Mouse (Mus musculus) embryo, embryonic 10 days (tissue): Measurements from ENCODE around the gene Olfr178.

Source experiments
- DNase-seq: peaks from one replicate; pipeline ENCODE4 v3.0.0-alpha.2; 2015; ENCODE audit warnings: low spot score

Gene Olfr178

DNA sequence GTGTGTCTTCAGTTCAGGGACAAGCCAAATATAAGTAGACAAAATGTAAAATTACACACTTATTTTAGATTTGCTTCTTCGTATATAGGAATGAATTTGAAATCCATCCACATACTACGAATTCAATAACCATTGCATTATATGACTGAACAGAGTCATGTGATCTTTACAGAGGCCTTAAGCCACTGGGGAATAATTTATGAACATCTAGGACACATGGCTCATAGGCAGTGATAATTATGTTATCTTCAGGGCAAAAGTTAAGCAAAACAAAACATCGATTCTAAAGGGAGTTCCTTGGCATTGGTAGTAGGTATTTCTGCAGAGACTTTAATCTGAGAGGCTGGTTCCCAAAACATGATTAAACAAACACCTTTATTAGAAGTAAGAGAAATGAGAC is at the start of gene Olfr178:
TSS of gene Olfr178 (minus strand) at position 101 of the 400 bp plus-strand sequence.
- DNase-seq: no peak

DNA sequence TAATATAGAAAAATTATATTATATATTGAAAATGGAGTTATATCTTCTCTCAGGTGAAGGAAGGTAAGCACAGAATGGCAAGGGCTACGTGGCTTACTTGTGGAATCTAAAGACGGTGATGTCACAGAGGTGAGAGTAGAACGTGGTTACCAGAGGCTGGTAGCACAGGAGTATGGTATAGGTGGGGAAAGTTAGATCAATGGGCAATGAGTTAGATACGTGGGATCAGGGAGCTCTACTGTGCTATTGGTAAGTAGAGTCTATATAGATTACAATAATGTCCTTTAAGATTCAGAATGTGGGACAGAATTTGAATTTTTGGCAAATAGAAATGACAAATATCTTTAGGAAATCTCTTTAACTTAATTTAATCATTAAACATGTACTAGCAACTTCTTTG is 37.4 kb upstream of the Olfr178 start, which contains the start of gene Olfr180:
TSS of gene Olfr180 (minus strand) at position 101 of the 400 bp plus-strand sequence.
- DNase-seq: no peak

DNA sequence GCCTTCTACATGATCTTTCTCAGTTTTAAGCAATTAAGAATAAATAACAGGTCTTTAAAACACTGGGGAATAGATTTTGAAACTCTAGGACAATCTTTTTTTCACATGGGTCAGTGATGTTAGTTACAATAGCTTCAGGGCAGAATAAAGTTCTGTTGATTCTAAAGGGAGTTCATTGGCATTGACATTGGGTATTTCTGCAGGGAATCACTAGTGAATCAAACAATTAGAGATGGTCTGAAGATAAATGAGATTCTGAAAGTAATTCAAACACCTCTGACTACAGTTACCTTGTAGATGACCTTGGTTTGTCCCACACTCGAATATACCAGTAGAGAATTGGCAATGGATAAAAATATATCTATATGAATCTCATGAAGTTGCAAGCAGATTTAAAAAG is 36.8 kb upstream of the Olfr178 start, which contains the start of gene Olfr181:
TSS of gene Olfr181 (minus strand) at position 101 of the 400 bp plus-strand sequence.
- no peak for DNase-seq

DNA sequence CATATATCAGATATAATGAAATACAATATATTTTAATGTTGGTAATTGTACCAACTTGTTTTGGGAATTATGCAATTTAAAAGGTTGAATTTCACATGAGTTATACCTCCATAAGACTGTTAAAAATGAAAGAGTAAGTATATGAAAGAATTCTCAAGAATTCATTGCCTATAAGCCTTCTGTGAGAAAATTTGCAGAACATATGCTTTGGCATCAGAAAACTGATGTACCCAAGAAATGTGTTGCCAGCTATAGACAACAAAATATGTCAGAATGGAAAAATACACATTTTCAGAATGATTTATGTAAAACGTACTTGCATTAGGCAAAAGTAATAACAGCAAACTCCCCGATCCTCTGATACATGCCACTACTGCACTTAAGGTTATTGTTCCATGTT is 7.4 kb downstream of the Olfr178 start:
- no peak for DNase-seq

DNA sequence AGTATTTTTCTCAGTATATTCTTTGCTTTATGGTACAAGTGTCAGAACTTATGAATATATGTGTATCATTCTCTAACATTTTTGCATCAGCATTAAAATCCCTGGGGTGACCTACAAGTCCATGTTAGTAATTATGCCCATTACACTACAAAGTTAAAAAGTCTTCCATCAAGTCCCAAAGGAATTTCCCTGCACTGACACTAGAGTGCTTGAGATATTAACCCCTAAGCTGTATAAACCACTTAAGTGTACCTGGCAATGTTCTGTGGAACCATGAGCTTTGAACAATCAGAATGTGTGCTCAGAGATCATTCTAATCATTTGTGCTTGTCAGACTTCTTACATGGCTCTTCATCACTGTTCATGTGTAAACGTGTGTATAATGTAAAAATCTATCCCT is 17.2 kb downstream of the Olfr178 start, which contains the start of gene Olfr177:
TSS of gene Olfr177 (minus strand) at position 101 of the 400 bp plus-strand sequence.
- no peak for DNase-seq

DNA sequence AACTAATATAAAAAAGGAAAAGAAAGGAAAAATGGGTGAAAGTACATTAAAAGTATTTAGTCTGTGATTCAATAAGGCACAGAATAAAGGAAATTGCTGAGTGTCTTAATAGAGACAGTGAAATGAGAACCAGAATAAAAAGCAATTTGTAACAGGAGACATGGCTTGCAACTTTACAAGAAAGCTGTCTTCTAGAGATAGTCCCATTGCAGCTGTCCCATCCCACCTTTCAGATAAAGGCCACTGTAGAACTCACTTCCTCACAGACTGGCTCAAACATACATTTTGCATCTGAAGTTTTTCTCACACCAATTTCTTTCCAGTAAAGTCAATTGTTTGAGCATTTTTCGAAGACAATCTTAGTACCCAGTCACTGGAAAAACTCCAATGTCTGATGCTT is 30.4 kb downstream of the Olfr178 start:
- no peak for DNase-seq

DNA sequence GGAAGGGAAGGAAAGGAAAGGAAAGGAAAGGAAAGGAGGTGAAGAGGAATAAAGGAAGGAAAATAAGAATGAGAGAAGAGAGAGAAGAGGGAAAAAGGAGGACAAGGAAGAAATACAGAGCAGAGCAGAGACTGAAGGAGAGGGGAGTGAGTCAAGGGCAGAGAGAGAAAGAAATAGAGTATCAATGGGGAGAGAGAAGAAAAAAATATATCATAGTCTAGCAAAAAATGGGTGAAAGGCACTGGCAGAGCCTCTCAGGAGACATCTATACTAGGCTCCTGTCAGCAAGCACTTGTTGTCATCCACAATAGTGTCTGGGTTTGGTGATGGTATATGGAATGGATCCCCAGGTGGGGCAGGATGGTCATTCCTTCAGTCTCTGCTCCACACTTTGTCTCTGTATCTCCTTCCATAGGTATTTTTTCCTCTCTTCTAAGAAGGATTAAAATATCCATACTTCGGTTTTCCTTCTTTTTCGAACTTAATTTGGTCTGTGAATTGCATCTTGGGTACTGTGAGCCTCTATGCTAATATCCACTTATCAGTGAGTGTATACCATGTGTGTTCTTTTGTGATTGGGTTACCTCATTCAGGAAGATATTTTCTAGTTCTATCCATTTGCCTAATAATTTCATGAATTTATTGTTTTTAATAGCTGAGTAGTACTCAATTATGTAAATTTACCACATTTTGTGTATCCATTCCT is 31.7 kb downstream of the Olfr178 start:
- DNase-seq: no peak
